Mouse (Mus musculus) adrenal gland, postnatal 4 days (tissue): Measurements from ENCODE around the gene Tex35. TPM values are rescaled to one million over a fixed set of nuclear protein-coding genes. Genes with fewer than 3 reads are reported as not detected.

Source experiments
- DNase-seq, 2 experiments: peaks; one replicate each; pipeline ENCODE4 v3.0.0; 2021 to 2022; ENCODE audit warnings: low spot score in 2 of 2, mixed read lengths in 2 of 2
- total RNA-seq, 2 experiments: library from RNA; stranded (reverse); gene quantifications; 2 replicates each; pipeline ENCODE4 v1.2.3; 2021

Tex35 gene
- total RNA-seq, 2 experiments from 2014 or later, result not detected

DNA sequence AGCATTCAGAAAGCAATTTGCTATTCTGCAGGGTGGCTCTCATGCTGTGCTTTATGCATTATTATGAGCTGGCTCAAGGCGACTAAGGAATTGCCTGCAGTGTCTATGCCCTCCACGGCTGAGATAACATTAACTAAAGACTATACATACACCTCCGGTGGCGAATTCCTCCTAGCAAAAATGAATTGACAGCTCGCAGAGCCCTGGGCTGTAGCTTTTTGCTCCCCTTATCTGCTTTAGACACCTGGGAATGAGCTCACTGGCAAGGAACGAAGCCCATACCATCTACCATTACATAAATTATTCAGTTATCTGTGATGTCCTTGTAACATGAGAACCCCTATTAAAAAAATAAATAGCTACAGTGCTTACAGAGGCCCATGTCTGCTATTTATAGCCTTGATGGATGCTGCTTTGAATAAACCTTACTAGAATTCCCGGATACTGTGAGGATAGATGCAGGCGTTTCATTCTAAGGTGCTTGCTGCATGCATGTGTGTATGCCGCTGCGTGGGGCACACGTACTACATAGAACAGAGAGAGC lies 53.1 kb downstream of the Tex35 start:
- no peak for DNase-seq

GRCm38 (mm10) chr1:157054659-157055058 lies 53.8 kb downstream of the Tex35 start:
- DNase-seq, result no peak

DNA sequence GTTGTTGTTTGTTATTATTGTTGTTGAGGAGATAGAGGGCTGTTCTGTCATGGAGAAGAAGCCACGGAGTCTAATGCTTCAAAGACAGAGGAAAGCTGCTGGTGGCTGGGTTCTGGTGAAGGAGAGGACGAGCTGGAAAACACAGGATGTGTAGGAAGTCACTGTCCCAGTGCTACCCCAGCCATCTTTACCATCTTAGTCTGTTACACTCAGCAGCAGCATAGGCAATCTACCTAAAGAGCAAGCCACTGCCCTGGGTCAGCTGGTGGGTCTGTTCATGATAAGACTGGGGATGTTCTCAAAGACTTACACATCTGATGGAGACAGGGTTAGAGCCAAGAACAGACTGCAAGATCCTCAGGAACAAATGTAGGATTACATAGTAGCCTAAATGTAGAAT lies 58.6 kb downstream of the Tex35 start:
- no peak for DNase-seq

Other genes starting within 250 kb of the Tex35 start
- gene Ralgps2, start 169.1 kb downstream of the Tex35 start, total RNA-seq, result 10 to 100 TPM; 35.6 to 39.9 TPM